Mouse (Mus musculus) right cerebral cortex, postnatal 25 days (tissue): ENCODE results near the gene Cux1.
"Not testable (repeated sequence)": the region's sequence is repeated elsewhere in the genome, so short reads cannot be mapped to it uniquely, and the experiment has no call there.

Experiments
- DNase-seq: peaks from one replicate; pipeline ENCODE4 v3.0.0; 2022

Cux1 gene

GRCm38 (mm10) chr5:136499316-136499715 is 68.0 kb downstream of the Cux1 start:
- no peak for DNase-seq

- DNase-seq = no peak
Observed at GRCm38 (mm10) chr5:136498741-136499140, 68.5 kb downstream of the Cux1 start.

- DNase-seq = no peak
Observed at GRCm38 (mm10) chr5:136497301-136497700, 70.0 kb downstream of the Cux1 start.

GRCm38 (mm10) chr5:136495581-136495980 is 71.7 kb downstream of the Cux1 start:
- DNase-seq = no peak

- DNase-seq = no peak
Observed at GRCm38 (mm10) chr5:136494927-136495326, 72.4 kb downstream of the Cux1 start.

GRCm38 (mm10) chr5:136494288-136494687 is 73.0 kb downstream of the Cux1 start:
- DNase-seq = no peak

GRCm38 (mm10) chr5:136489450-136489849 is 77.8 kb downstream of the Cux1 start:
- no peak for DNase-seq

- no peak for DNase-seq
Observed at GRCm38 (mm10) chr5:136488721-136489120, 78.6 kb downstream of the Cux1 start.

- no peak for DNase-seq
Observed at GRCm38 (mm10) chr5:136488223-136488622, 79.1 kb downstream of the Cux1 start.

GRCm38 (mm10) chr5:136487397-136488093 is 79.7 kb downstream of the Cux1 start:
- DNase-seq = peak; percentile 55

- DNase-seq = no peak
Observed at GRCm38 (mm10) chr5:136486401-136486800, 80.9 kb downstream of the Cux1 start.

- DNase-seq = no peak
Observed at GRCm38 (mm10) chr5:136485397-136485796, 81.9 kb downstream of the Cux1 start.

GRCm38 (mm10) chr5:136482434-136482833 is 84.9 kb downstream of the Cux1 start:
- no peak for DNase-seq

- no peak for DNase-seq
Observed at GRCm38 (mm10) chr5:136480541-136480940, 86.7 kb downstream of the Cux1 start.

- DNase-seq = no peak
Observed at GRCm38 (mm10) chr5:136479801-136480200, 87.5 kb downstream of the Cux1 start.

- DNase-seq = no peak
Observed at GRCm38 (mm10) chr5:136479024-136479763, 88.1 kb downstream of the Cux1 start.

GRCm38 (mm10) chr5:136476272-136476671 is 91.0 kb downstream of the Cux1 start:
- DNase-seq = peak; percentile 67

GRCm38 (mm10) chr5:136475161-136475560 is 92.1 kb downstream of the Cux1 start:
- DNase-seq = no peak

- no peak for DNase-seq
Observed at GRCm38 (mm10) chr5:136474086-136474485, 93.2 kb downstream of the Cux1 start.

- DNase-seq = no peak
Observed at GRCm38 (mm10) chr5:136473337-136473736, 94.0 kb downstream of the Cux1 start.

GRCm38 (mm10) chr5:136472846-136473245 is 94.4 kb downstream of the Cux1 start:
- no peak for DNase-seq

GRCm38 (mm10) chr5:136470985-136471735 is 96.1 kb downstream of the Cux1 start:
- not testable (repeated sequence) for DNase-seq

- DNase-seq = no peak
Observed at GRCm38 (mm10) chr5:136469301-136469700, 98.0 kb downstream of the Cux1 start.
